Mouse (Mus musculus) embryo, embryonic 9.5 days (tissue): ENCODE measurements around the gene Zfr.

Experiments used
- DNase-seq: peaks from one replicate; pipeline ENCODE4 v3.0.0-alpha.2; 2017; ENCODE audit errors: extremely low spot score

Gene Zfr

DNA sequence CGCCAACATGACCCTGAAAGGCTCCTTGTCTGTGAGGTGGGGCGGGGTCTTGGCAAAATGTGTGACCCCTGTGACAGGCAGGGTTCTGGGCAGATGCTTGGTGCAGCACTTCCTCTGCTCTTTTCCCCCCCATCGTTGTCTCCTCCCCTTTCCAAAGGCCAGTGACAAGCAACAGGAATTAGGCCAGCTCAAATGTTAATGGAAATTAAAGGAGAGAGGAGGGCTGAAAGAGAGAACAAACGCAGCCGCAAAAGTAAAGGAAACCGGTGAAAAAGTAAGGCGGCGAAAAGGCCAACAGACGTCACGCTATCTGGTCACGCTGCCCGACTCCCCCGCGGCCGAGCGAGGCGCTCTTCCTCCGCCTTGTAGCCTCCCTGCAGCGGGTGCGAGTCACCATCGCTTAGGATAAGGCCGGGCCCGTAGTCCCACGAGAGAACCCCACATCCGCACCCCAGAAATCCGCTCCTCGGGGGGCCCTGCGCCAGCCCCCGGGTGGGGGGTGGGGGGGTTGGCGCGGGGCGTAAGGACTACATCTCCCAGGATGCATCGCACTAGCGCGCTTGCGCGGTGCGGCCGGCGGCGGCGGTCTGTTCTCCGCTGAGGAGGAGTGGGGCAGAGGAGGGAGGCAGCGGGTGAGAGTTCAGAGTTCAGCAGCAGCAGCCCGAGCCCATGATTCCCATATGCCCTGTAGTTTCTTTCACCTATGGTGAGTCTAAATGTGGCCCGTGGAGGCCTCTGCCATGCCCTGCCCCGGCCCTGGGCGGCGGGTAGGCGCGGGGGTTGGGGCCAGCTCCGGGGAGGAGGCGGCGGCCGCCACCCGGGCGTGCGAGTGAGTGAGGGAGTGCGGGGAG is at the start of gene Zfr:
Gene Zfr (plus strand): TSS at position 590 of the 851 bp plus-strand sequence.
- DNase-seq: peak; percentile 93

DNA sequence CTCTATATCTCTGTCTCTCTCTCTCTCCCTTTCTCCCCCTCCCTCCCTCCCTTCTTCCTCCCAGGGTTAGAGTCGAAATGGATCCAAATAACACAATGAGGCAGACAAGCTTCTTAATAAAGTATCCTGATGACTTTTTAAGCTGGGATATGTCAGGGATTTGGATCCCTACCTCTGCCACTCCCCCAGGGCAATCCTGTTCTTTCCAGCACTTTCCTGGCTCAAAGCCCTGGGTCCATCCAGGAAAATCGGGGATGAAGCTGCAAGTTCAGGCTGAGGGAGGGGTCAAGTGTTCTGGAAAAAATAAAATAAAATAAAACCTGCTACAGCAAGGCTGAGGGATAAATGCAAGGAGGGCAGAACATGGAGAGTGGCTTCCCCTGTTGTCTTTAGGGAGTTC is 49.7 kb upstream of the Zfr start:
- no peak for DNase-seq

DNA sequence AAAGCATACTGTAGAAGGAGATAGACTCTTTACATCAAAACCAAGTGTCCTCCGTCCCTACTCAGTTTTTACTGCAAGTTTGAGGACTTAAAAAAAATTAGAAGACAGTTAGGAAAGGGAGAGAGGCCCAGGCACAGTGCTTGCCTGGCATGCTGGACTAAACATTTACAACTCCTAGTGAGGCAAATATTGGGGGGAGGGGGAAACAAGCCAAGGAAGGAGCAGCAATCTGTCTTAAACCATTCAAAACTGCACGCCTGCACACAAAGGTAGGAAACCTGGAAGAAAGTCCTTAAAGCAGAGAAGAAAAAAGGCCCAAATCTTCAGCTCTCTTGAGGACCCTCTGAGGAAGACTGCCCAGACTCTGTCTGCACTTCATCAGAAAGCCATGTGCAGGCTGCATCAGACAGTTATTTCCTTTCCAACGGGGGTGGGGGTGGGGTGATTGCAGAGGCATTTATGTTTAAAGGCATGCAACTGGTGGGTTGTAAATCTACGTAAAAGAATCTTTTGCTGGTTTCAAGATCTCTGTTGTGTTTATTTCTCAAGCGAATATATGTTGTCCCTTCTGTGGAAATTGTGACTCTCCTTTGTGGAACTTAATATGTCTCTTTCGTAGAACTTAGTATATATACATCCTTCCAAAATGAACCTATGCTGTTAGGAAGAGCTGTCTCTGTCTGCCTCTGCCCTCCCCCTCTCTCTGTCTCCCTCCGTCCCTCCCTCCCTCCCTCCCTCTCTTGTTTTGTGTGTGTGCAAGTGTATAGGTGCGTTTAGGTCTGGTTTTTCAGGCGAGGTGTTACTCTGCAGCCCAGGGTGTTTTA is 49.0 kb upstream of the Zfr start:
- peak; percentile 13 for DNase-seq

DNA sequence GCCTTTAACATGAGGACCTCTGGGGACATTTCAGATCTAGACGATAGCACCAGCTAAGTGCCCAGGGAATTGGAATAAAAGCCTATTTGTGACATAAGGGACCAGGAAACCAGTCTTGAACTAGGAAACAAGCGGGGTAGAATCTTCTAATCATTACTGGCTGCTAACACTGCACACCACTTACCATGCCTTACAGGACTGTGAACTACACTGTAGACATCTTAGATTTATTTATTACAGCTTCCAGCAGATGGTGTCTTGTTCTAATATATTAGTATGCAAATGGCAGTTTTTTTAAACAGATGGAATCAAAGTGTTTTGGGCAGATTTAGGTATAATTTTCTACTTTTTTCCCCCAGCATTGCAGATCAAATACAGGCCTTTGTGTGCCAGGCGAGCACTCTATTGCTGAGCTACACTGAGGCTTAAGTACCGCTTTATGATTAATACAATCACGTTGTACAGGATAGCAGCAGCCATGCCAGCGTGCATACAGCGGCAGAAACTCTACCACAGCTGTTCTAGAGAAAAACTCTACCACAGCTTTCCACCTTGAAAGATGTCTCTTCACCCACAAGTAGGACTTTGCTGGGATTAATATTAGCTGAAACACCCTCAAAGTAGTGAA is 44.8 kb upstream of the Zfr start:
- no peak for DNase-seq

DNA sequence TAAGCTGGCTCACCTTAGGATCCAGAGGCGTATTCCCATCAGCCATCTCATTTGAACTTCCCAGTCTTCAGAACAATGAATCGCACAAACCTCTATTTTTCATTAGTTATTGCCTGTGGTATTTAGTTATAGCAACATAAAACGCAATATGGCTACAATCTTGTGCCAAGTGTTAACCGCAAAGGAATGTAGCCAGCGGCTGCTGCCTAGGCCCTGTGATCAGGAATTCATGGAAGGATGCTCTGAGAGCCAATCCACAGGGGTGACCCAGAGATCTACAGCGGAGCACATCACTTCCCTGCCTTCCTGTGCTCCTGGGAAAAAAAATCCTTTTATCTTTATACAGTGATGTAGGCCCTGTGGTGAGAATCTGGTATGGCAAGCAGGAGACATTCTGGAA is 43.2 kb upstream of the Zfr start:
- DNase-seq: no peak

DNA sequence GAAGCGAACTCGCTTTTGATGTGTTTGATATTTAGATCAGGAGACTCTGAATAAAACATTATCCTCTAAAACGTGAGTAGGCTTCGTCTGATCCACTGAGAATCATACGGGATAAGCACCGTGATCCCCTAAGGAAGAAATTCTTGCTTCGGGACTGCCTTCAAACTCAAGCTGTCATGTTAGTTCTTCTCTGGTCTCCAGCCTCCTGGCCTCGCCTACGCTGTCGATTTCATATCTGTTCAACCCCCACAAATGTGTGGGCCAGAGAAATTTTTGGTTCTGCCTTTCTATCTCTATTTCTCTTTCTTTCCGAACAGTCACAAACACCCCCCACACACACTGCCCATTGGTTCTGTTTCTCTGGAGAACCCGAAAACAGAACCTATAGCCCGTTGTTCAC is 35.3 kb upstream of the Zfr start:
- DNase-seq: no peak

DNA sequence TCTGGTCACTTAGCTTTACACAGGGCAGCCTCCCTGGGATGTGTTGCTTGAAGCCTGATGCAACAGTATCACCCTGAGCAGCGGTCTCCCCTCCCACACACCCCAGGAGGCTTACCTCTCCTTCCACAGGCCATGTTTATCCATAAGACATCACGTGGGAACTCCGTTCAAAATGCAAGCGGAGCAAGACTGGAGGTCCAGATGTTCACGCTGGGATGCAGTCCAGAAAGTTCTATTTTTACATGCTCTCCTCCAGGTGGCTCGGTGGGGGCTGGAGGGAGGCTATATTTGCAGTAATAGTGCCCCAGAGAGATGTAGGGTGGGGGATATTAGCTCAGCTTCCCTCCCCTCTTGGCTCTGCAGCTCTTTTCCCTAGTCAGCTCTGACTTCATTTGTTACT is 33.5 kb upstream of the Zfr start:
- DNase-seq: no peak

DNA sequence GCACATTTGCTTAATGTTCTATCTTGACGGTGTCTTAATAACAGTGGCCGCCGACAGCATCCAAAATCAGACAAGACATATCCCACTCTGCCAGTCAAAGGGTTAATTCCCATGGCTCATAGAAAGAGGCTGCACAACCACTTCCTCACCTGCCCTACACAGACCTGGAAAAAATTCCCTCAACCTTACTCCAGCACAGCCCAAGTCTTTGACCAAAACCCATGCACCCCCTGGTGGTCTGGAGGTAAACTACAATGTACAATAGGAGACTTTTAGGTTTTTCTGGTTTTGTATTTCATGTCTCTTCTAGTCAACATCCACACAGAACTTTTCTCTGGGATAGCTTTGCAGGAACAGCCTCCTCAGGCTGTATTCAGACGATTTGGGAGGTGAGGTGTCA is 32.8 kb upstream of the Zfr start:
- DNase-seq: peak; percentile 25

DNA sequence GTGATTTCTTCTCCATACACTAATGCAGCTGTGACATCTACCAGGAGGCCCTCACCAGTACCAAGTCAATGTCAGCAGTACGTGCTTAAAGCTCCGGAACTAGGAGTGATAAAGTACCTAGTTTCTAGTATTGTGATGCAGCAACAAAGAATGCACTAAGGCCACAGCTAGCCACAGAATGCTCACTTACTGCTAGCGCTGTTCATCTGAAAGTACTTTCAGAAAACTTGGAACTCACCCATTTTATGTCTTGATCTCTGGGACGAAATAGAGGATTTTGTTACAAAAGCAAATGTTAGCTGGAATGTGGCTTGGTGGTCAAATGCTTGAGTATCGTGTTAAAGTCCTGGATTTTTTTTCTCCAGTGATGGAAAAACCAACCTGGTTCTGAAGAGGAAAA is 30.0 kb upstream of the Zfr start:
- no peak for DNase-seq

DNA sequence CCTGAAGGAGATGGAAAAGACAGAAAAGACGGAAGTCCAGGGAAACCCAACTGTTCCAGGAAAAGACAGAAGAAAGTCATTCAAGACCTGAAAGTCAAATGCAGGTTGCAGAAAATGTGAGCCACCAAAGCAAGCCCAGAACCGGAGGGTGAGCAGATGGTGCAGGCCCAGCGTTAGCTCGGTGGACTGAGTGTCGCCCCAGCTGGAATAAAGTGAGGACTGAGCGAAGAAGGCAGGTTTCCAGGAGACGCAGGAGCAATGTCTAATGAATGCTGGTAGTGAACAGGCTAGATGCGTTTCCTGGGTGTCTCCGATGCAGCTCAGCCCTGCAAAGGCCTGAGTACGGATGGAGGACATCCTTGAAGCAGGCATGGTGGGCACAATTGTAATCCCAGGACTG is 29.5 kb upstream of the Zfr start:
- no peak for DNase-seq

DNA sequence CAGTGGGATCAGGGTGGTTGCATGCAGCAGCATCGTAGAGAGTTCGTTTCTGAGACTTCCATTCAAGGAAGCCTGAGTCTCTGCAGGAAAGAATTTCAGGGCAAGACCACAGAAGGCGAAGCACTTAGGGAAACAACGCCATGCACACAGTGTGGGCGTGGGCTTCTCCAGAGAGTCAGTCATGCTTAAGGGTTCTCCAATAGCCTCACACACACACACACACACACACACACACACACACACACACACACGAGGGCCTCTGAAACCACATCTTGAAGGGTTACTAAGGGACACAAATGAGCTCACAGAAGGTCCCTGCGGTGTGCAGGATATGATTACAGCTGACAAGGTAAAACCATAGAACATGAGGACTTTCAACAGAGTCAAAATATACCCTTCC is 27.5 kb upstream of the Zfr start:
- DNase-seq: no peak

DNA sequence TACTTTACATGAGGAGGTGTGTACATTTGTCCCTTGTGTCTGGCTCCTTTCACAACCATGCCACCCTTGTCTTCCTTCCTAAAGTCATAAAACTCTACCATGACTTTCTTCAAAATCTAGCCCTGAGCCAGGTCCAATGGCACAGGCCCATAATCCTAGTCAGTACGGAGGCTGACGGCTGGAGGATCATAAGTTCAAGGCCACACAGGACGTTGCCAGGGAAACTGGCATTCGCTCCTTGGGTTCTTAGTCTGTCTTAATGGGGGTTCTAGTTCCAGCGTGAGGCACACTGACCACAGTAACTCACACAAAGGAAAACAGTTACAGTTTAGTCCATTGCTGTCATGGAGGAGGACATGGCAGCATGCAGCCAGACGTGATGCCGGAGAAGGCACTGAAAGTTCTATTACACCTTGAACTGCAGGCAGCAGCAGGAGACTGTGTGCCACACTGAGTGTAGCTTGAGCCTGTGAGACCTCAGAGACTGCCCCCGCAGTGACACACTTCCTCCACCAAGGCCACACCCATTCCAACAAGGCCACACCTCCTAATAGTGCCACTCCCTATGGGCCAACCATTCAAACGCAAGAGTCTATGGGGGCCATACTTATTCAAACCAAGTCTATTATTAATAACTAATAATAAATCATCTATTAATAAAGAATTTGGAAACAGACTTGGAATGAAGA is 26.5 kb upstream of the Zfr start:
- no peak for DNase-seq

DNA sequence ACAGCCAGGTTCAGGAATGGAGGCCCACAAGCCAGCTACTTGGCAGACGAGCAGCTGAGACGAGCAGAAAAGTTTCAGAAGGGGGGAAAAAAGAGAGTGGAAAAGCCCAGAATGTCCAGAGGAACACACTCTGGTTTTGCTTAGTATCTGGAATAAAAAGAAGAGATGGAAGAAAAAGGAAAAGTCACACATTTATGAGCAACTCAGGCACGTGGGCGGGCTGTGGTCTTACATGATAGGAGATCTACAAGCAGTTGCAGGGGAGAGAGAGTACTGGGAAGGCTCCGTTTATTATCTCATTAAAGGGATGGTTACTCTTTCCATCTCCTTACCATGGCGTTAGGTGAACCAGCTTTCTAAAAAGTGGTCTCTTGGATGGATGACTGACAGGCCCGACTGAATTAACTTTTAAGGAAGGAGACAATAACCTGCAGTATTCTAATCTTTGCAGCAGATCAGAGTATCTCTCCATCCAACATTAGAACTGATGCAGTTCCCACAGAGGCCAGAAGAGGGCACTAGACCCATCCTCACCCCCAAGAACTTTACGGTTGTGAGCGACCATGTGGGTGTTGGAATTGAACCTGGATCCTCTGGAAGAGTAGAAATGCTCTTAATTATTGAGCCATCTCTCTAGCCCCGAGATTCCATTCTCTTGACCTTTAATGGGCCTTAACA is 25.7 kb upstream of the Zfr start:
- peak; percentile 34 for DNase-seq

DNA sequence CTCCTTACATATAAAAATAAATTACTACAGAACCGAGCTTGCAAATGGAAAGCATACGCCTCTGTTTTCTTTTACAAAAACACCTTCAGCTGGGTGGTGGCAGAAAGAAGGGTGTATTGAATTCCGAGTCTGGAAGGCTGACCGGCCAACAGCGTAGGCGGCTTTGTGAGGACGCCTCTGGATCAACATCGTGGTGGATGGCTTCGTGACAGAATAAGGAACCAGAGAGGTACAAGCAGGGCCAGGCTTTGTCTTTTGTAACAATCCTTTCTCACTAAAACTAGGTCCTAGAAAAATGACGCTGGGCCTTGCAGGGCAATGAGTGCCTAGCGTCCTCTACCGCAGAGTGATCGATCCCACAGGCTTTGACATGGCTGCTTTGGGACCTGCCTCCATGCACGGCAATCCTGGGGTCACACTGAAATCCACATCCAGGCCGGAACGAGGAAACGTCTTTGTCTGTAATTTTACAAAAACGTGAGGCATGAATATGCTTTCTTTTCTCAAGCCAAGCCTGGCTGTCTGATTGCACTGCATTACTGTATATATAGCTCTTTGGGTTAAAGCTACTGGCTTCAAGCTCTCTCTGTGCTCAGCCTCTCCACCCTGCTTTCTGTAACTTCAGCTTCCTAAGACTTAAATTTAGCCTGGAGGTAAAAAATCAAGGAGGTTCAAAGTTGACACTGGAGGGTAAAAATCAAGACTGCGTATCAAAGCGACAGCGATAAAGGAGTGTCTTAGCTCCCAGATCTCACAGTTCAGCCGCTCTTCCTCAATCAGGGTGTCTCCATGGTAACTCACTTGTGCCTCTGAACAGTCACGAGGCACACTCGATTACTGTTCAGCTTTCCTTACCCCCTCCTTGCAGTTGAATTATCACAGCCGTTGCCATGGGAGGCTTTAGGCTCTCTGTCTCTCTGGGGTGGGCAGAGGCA is 24.3 kb upstream of the Zfr start:
- DNase-seq: no peak

DNA sequence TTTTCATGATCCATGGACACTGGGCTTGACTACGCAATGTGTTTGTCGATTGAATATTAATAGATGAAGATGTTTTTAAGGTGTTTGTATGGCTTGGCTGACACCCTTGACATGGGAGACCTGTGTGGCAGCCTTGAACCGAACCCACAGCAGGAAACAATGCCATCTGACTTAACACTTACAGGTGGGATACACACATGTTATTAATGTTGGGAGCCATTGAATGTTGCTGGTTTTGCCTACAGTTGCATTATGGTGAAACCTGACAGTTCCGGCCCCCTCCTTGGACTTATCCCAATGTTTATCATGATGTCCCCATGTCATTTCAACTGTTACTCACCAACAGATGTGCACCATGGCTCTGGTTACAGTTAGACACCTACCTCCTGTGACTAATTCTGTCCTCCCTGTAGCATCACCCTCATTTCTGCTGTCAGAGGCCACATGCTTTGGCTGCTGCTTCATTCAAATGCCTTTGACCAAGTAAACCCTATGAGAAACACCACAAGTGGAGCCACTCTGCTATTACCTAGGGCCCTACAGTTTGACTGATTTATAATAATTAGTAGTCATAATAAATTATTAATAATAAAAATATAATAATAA is 23.6 kb upstream of the Zfr start:
- DNase-seq: no peak

DNA sequence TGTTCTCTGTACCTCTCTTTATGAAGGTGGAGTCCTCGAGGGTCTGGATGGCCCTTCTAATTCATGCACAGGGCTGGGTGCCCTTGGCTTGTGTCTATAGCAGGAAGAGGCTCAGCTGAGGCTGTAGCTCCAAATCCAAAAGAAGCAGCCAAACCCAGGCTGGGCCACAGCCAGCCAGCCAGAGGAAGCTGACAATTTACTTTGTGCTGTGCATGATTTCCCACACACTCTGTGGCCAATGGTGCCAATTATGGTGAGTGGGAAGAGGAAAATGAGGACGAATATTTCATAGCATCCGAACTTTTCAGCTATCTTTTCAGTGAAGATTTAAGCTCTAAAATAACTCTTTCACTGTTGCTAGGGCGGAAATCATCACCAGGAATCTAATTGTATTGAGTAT is 21.2 kb upstream of the Zfr start:
- DNase-seq: no peak

DNA sequence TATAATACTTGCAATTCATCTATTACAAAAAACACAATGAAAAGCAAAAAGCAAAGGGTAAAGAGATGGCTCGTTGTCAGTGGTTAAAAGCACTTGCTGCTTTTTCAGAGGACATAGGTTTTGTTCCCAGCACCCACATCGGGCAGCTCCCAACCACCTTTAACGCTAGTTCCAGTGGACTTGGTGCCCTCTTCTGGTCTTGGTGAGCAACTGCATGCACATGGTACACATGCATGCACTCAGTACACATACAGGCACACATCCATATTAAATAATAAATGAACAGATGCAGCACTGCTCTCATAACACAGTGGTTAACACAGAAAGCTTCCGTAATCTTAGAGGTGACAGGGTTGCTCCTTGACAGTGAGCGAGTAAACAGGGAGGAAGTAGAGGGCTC is 20.3 kb upstream of the Zfr start:
- DNase-seq: no peak

DNA sequence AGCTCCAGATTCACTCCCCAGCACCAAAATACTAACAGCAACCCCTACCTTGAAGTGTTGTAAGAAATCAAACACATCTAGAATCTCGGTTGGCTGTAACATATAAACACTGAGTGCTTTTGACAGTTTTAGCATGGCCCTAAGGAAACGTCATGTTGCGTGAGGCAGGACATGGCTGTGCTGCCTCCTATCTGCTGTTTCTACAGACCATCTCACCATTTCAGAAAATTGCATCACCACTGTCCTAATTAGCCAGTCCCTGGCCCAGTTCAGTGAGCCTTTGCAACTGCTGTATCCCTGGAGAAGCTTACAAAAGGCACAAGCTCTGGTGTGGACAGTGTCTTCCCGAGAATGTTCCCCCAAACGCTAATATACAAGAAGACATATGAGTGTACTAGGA is 16.7 kb upstream of the Zfr start:
- DNase-seq: no peak

DNA sequence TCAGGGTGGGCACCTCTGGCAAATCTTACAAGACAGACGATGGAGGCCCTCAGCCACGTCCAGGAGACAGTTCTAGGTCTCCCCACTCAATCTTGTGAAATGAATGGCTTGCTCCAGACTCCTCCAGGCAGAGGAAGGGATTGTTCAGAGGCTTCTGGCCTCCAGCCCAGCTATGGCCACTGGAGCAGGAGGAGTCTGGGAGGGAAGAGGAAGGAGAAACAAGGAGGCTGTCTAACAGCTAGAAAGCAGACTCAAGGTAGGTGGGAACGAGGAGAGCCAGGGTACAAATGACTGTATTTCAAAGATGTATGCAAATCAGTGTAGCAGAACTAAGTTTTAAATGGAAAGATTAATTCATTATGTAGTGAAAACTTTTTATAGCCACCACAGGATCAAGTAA is 13.9 kb upstream of the Zfr start:
- no peak for DNase-seq

DNA sequence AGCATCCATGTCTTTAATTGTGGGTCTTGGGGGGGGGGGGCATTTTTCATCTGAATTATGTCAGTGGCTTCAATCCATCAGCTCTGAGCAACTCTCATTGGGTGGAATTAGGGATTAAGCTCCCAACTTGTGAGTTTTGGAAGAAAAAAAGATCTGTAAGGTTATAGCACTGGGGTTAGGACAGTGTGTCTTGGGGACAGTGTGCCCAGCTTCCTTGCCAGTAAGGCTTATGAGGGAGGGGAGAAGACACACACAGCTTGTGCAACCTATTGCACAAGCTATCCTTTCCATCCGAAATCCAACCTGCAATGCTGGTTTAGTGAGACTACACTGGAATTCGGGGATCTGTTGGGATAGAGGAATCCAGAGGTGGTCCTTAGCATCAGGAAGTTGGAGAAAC is 12.8 kb upstream of the Zfr start:
- DNase-seq: no peak
